20 mouse cellular contexts compared by ENCODE assay signal in the genomic region with DNA sequence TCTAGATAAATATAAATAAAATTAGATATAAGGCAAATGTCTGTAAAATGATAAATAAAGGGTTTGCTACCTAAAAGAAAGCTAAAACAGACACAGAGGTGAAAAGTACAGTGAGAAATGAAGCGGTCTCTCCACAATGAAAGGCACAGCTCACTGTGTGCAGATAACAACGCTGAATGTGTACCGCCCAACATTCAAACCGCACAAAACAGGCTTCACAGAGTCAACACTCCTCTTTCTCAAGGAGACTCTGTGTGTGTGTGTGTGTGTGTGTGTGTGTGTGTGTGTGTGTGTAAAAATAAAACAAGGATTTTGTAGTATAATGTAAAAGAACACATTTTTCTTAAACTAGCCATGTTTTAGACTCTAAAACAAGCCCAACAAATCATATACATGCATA. TPM values are rescaled to one million over a fixed set of nuclear protein-coding genes. Genes with fewer than 3 reads are reported as not detected.
DNase-seq lines count a peak whose midpoint lies in the region; ATAC-seq and TF ChIP-seq lines count a peak whose summit lies in the region.
"Had no signal": no experiment of that assay in that cellular context is flagged by ENCODE, and none has a peak within 500 bp of the region (broad histone marks: within the 10 kb centered on the region; RNA-seq: fewer than 3 reads in every experiment).

No protein-coding gene starts in this region.

- no peaks in the 10 kb centered on the region for H3K36me3 ChIP-seq in stomach, embryonic 14.5 days (ENCODE audit: control insufficient read depth, insufficient read depth, low read length)
- no peaks in the 10 kb centered on the region for H3K36me3 ChIP-seq in stomach, postnatal 0 days (ENCODE audit: control insufficient read depth, insufficient read depth, low read length)
- H3K36me3 ChIP-seq: embryonic facial prominence, embryonic 10.5 days; embryonic facial prominence, embryonic 12.5 days; forebrain, embryonic 15.5 days had no signal

- DNase-seq in brain, embryonic 14.5 days (ENCODE audit: low read depth), result peak; percentile 9
- DNase-seq in stomach, postnatal 0 days (ENCODE audit: low spot score), result peak; percentile 53
- no peak for DNase-seq in heart, adult 18-20 months
- no peak for DNase-seq in frontal cortex, postnatal 25 days (ENCODE audit: low spot score in 2 of 2)
- DNase-seq in urinary bladder, postnatal 14 days (ENCODE audit: low spot score), result no peak
- DNase-seq: adrenal gland, adult 2 months; adrenal gland, postnatal 10 days; adrenal gland, postnatal 25 days; cerebellum, adult 11-12 months; cerebellum, adult 2 months; cerebellum, adult 9-10 months; cerebellum, postnatal 10 days; cerebellum, postnatal 25 days had no signal

- TF ChIP-seq EP300 in stomach, postnatal 0 days (optimal IDR thresholded peaks at IDR 0.05), result no peak

- no peak overlapping the region for H3K27ac ChIP-seq in stomach, embryonic 14.5 days (ENCODE audit: low read length)
- H3K27ac ChIP-seq in stomach, postnatal 0 days (replicated peaks), result no peak overlapping the region
- H3K27ac ChIP-seq: embryonic facial prominence, embryonic 10.5 days; embryonic facial prominence, embryonic 12.5 days; forebrain, embryonic 13.5 days; forebrain, embryonic 15.5 days had no signal

- H3K4me1 ChIP-seq in stomach, embryonic 14.5 days (ENCODE audit: control insufficient read depth, insufficient read depth, low read length), result no peaks in the 10 kb centered on the region
- H3K4me1 ChIP-seq in stomach, postnatal 0 days (replicated peaks; ENCODE audit: control insufficient read depth, insufficient read depth), result no peaks in the 10 kb centered on the region
- H3K4me1 ChIP-seq: embryonic facial prominence, embryonic 10.5 days; embryonic facial prominence, embryonic 12.5 days; forebrain, embryonic 13.5 days; forebrain, embryonic 15.5 days had no signal

- no peaks in the 10 kb centered on the region for H3K9me3 ChIP-seq in stomach, embryonic 14.5 days (ENCODE audit: control insufficient read depth, low read depth, low read length)
- no peaks in the 10 kb centered on the region for H3K9me3 ChIP-seq in stomach, postnatal 0 days (ENCODE audit: control insufficient read depth, low read length)
- H3K9me3 ChIP-seq: embryonic facial prominence, embryonic 10.5 days; embryonic facial prominence, embryonic 12.5 days; forebrain, embryonic 13.5 days; forebrain, embryonic 15.5 days had no signal

- H3K27me3 ChIP-seq in stomach, embryonic 14.5 days (ENCODE audit: control insufficient read depth, insufficient read depth, low read length), result no peaks in the 10 kb centered on the region
- H3K27me3 ChIP-seq in stomach, postnatal 0 days (ENCODE audit: control insufficient read depth, insufficient read depth, low read length), result no peaks in the 10 kb centered on the region
- H3K27me3 ChIP-seq: embryonic facial prominence, embryonic 12.5 days; forebrain, embryonic 13.5 days; forebrain, embryonic 15.5 days had no signal

- no peak overlapping the region for H3K4me3 ChIP-seq in stomach, embryonic 14.5 days (ENCODE audit: low read depth, low read length)
- no peak overlapping the region for H3K4me3 ChIP-seq in stomach, postnatal 0 days (ENCODE audit: low read depth, low read length)
- H3K4me3 ChIP-seq: embryonic facial prominence, embryonic 10.5 days; embryonic facial prominence, embryonic 12.5 days; forebrain, embryonic 13.5 days; forebrain, embryonic 15.5 days had no signal

- H3K9ac ChIP-seq in stomach, embryonic 14.5 days (replicated peaks; ENCODE audit: low read depth, low read length), result no peak overlapping the region
- H3K9ac ChIP-seq in stomach, postnatal 0 days (ENCODE audit: low read length), result no peak overlapping the region
- H3K9ac ChIP-seq: embryonic facial prominence, embryonic 12.5 days; forebrain, embryonic 13.5 days; forebrain, embryonic 15.5 days had no signal

- H3K4me2 ChIP-seq in stomach, embryonic 14.5 days (replicated peaks; ENCODE audit: low read depth, low read length), result no peak overlapping the region
- H3K4me2 ChIP-seq in stomach, postnatal 0 days (replicated peaks; ENCODE audit: low read depth), result no peak overlapping the region
- H3K4me2 ChIP-seq: embryonic facial prominence, embryonic 12.5 days; forebrain, embryonic 13.5 days; forebrain, embryonic 15.5 days had no signal

- WGBS in stomach, embryonic 14.5 days, result 51% methylated on average over 4 of the region's 4 CpGs
- WGBS in stomach, postnatal 0 days, result 27% methylated on average over 4 of the region's 4 CpGs

- peak; percentile 85 for ATAC-seq in megakaryocyte progenitor cell, adult 5-6 weeks (replicated peaks; ENCODE audit: poor library complexity)
- peak; percentile 63; the same call in 1 of the 2 replicates for ATAC-seq in stomach, embryonic 14.5 days (ENCODE audit: insufficient number of reproducible peaks, insufficient read depth, low FRiP score, low read depth)
- peak; percentile 93 for ATAC-seq in stomach, postnatal 0 days (ENCODE audit: low FRiP score, low TSS enrichment)
- ATAC-seq: forebrain, embryonic 13.5 days; forebrain, embryonic 15.5 days had no signal

- TF ChIP-seq POLR2A in brain, embryonic 14.5 days (IDR thresholded peaks at IDR 0.05; ENCODE audit: borderline replicate concordance, extremely low read depth, insufficient read depth, insufficient read length, poor library complexity, severe bottlenecking), result no peak

- TF ChIP-seq CTCF in brain, embryonic 14.5 days (IDR thresholded peaks at IDR 0.05; ENCODE audit: borderline replicate concordance, extremely low read depth, insufficient read depth, insufficient read length), result no peak
- no peak for TF ChIP-seq CTCF in stomach, postnatal 0 days (IDR thresholded peaks at IDR 0.05; ENCODE audit: low read depth)

RNA-seq across cellular contexts. Expression of gene St8sia6, which starts 14.1 kb away (rescaled TPM):
- polyA plus RNA-seq in brain, embryonic 14.5 days (2012; rRNA removed), result 0.37 and 0.70 TPM in 2 replicates
- total RNA-seq in megakaryocyte progenitor cell, adult 5-6 weeks (2015), result 2.0 and 5.5 TPM in 2 replicates
- total RNA-seq in megakaryocyte progenitor cell, adult 5-6 weeks (2017), result 1.00 and 1.5 TPM in 2 replicates
- polyA plus RNA-seq in stomach, embryonic 14.5 days (2014; fragmentation: Nextera tagmentation; extraction: Ambion mirVana), result 1.1 and 1.3 TPM in 2 replicates
- polyA plus RNA-seq in stomach, postnatal 0 days (2015; fragmentation: Nextera tagmentation; extraction: Ambion mirVana), result 1.1 TPM in 2 replicates
- 1 to 10 TPM; 3.0 to 3.4 TPM for total RNA-seq in heart, adult 18-20 months (2021)
- total RNA-seq: MEL had no signal

Comparison
In these comparisons a context has a peak if more than half of its experiments do, and no peak if none do; other contexts are left out.
1. DNase-seq: peak in brain, embryonic 14.5 days (single experiment) and stomach, postnatal 0 days (single experiment); none in heart, adult 18-20 months (0 of 2), frontal cortex, postnatal 25 days (0 of 2) and urinary bladder, postnatal 14 days (single experiment).
2. Peak in every context shown above with its lines, with median percentiles within 50 percentile points of each other: ATAC-seq.